Mouse (Mus musculus) spleen, embryonic (tissue): ENCODE results near the gene Arl6.

Experiments
- CTCF ChIA-PET: fragments of 350-600 bp; sonication (Branson Sonifier 250); formaldehyde crosslinking; loops from one replicate; lab custom pipeline; 2022; lab: Charles Lee

Gene Arl6

GRCm38 (mm10) chr16:59587816-59588215, 51.4 kb downstream of the Arl6 start:
- CTCF ChIA-PET: no interaction called here

GRCm38 (mm10) chr16:59586911-59587310, 52.3 kb downstream of the Arl6 start:
- CTCF ChIA-PET: no interaction called here

GRCm38 (mm10) chr16:59586276-59586675, 52.9 kb downstream of the Arl6 start:
- CTCF ChIA-PET: no interaction called here

- CTCF ChIA-PET: no interaction called here
Measured at GRCm38 (mm10) chr16:59585706-59586244, 53.4 kb downstream of the Arl6 start.

GRCm38 (mm10) chr16:59583515-59583914, 55.7 kb downstream of the Arl6 start:
- CTCF ChIA-PET: no interaction called here

GRCm38 (mm10) chr16:59579237-59579636, 60.0 kb downstream of the Arl6 start:
- CTCF ChIA-PET: no interaction called here

GRCm38 (mm10) chr16:59573961-59574360, 65.2 kb downstream of the Arl6 start:
- CTCF ChIA-PET: no interaction called here

GRCm38 (mm10) chr16:59572685-59573084, 66.5 kb downstream of the Arl6 start:
- CTCF ChIA-PET: no interaction called here

- CTCF ChIA-PET: no interaction called here
Measured at GRCm38 (mm10) chr16:59570807-59571206, 68.4 kb downstream of the Arl6 start.

GRCm38 (mm10) chr16:59569837-59570236, 69.4 kb downstream of the Arl6 start:
- CTCF ChIA-PET: no interaction called here

GRCm38 (mm10) chr16:59567721-59568381, 71.3 kb downstream of the Arl6 start:
- CTCF ChIA-PET: no interaction called here

- CTCF ChIA-PET: no interaction called here
Measured at GRCm38 (mm10) chr16:59566437-59566836, 72.8 kb downstream of the Arl6 start.

- CTCF ChIA-PET: no interaction called here
Measured at GRCm38 (mm10) chr16:59565631-59566030, 73.6 kb downstream of the Arl6 start.

- CTCF ChIA-PET: no interaction called here
Measured at GRCm38 (mm10) chr16:59564025-59564424, 75.2 kb downstream of the Arl6 start.
